Mouse (Mus musculus) heart, embryonic 15.5 days (tissue): ENCODE measurements around the gene Inpp4b. TPM values are rescaled to one million over a fixed set of nuclear protein-coding genes. Genes with fewer than 3 reads are reported as not detected.

Source experiments
- ATAC-seq: fragments of 200-750 bp; cut with Nextera tagmentation; replicated peaks from 2 replicates; pipeline ENCODE4 v1.8.0; 2017; ENCODE audit warnings: low read depth, moderate TSS enrichment; ENCODE audit not compliant: insufficient number of reproducible peaks, insufficient read depth, low FRiP score
- H3K27ac ChIP-seq: fragments of 300-500 bp; sonication (generic); 2 replicates; pipeline ENCODE4 v1.5.1; 2015; ENCODE audit warnings: mild to moderate bottlenecking, inconsistent platforms
- H3K27me3 ChIP-seq: fragments of 300-500 bp; sonication (generic); 2 replicates; pipeline ENCODE4 v1.6.1; 2015; ENCODE audit warnings: inconsistent platforms
- H3K36me3 ChIP-seq: fragments of 300-500 bp; sonication (generic); 2 replicates; pipeline ENCODE4 v1.6.1; 2015; ENCODE audit warnings: mild to moderate bottlenecking, inconsistent platforms
- H3K4me1 ChIP-seq: fragments of 300-500 bp; sonication (generic); replicated peaks from 2 replicates; pipeline ENCODE4 v1.6.1; 2015; ENCODE audit warnings: inconsistent platforms
- H3K4me2 ChIP-seq: fragments of 300-500 bp; sonication (generic); 2 replicates; pipeline ENCODE4 v1.6.1; 2015; ENCODE audit warnings: inconsistent platforms, mild to moderate bottlenecking, moderate library complexity
- H3K4me3 ChIP-seq: fragments of 300-500 bp; sonication (generic); 2 replicates; pipeline ENCODE4 v1.5.1; 2015; ENCODE audit warnings: mild to moderate bottlenecking, inconsistent platforms
- H3K9ac ChIP-seq: fragments of 300-500 bp; sonication (generic); 2 replicates; pipeline ENCODE4 v1.6.1; 2015; ENCODE audit warnings: mild to moderate bottlenecking, inconsistent platforms
- H3K9me3 ChIP-seq: fragments of 300-500 bp; sonication (generic); replicated peaks from 2 replicates; pipeline ENCODE4 v1.6.1; 2016; ENCODE audit warnings: inconsistent platforms
- WGBS: fragments of 180-500 bp; shearing (Covaris S2); methylation state at CpG from one replicate; pipeline ENCODE4 v1.1.7; 2015; ENCODE audit warnings: mixed read lengths; 5-methylcytosine and 5-hydroxymethylcytosine counted together
- polyA plus RNA-seq: library from polyadenylated mRNA; unstranded; fragments of >200 nt; fragmentation: Nextera tagmentation; extraction: Ambion mirVana; gene quantifications from 2 replicates; pipeline ENCODE4 v1.2.1, GENCODE M21; 2015

The Inpp4b gene
- polyA plus RNA-seq, 1 experiment from 2014 or later: 11.4 TPM

GRCm38 (mm10) chr8:81466776-81467175 is 124.4 kb downstream of the Inpp4b start:
- Histone ChIP-seq H3K27me3 (no peaks in the 10 kb centered on the region), H3K4me3 (no peak overlapping the region), H3K27ac (no peak overlapping the region), H3K36me3 (no peaks in the 10 kb centered on the region), H3K4me2 (no peak overlapping the region), H3K9ac (no peak overlapping the region), H3K4me1 (no peaks in the 10 kb centered on the region), H3K9me3 (no peaks in the 10 kb centered on the region)
- 68% methylated on average over 2 of the region's 2 CpGs for WGBS
- ATAC-seq: no peak

DNA sequence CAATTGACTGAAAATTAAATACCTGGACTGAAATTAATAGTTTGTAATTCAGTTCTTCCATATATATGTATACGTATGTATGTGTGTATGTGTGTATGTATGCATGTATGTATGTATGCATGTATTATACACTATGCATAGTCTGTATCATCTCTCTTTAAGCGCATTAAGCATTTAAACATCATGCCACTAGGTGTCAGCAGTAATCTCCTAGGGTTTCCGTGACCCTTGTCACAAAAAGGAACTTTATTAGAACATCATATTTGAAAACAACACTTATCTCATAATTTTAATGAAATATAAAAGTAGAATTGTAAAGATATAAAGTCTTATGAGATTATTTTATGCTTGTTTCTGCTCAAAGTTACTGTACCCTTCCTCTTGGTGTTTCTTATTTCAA is 136.3 kb downstream of the Inpp4b start:
- H3K4me1 ChIP-seq: no peaks in the 10 kb centered on the region
- no peaks in the 10 kb centered on the region for H3K9me3 ChIP-seq
- no peak overlapping the region for H3K4me3 ChIP-seq
- no peak for ATAC-seq
- H3K4me2 ChIP-seq: no peak overlapping the region
- H3K9ac ChIP-seq: no peak overlapping the region
- 34% methylated on average over 3 of the region's 3 CpGs for WGBS
- H3K27ac ChIP-seq: no peak overlapping the region
- no peaks in the 10 kb centered on the region for H3K36me3 ChIP-seq
- H3K27me3 ChIP-seq: no peaks in the 10 kb centered on the region

GRCm38 (mm10) chr8:81483834-81484233 is 141.5 kb downstream of the Inpp4b start:
- WGBS: 72% methylated on average over 1 of the region's 1 CpGs
- H3K4me1 ChIP-seq: no peaks in the 10 kb centered on the region
- no peak overlapping the region for H3K4me3 ChIP-seq
- no peaks in the 10 kb centered on the region for H3K36me3 ChIP-seq
- H3K9ac ChIP-seq: no peak overlapping the region
- no peaks in the 10 kb centered on the region for H3K27me3 ChIP-seq
- ATAC-seq: no peak
- H3K27ac ChIP-seq: no peak overlapping the region
- H3K9me3 ChIP-seq: no peaks in the 10 kb centered on the region
- no peak overlapping the region for H3K4me2 ChIP-seq

GRCm38 (mm10) chr8:81485626-81486025 is 143.3 kb downstream of the Inpp4b start:
- no peak overlapping the region for H3K4me2 ChIP-seq
- no peak overlapping the region for H3K4me3 ChIP-seq
- no peak overlapping the region for H3K9ac ChIP-seq
- no peak for ATAC-seq
- no peaks in the 10 kb centered on the region for H3K36me3 ChIP-seq
- H3K27ac ChIP-seq: no peak overlapping the region
- no peaks in the 10 kb centered on the region for H3K9me3 ChIP-seq
- no peaks in the 10 kb centered on the region for H3K4me1 ChIP-seq
- WGBS: 58% methylated on average over 1 of the region's 1 CpGs
- H3K27me3 ChIP-seq: no peaks in the 10 kb centered on the region

- Histone ChIP-seq H3K9me3 (no peaks in the 10 kb centered on the region), H3K9ac (no peak overlapping the region), H3K27ac (no peak overlapping the region), H3K27me3 (no peaks in the 10 kb centered on the region), H3K4me2 (no peak overlapping the region), H3K36me3 (no peaks in the 10 kb centered on the region), H3K4me3 (no peak overlapping the region), H3K4me1 (no peaks in the 10 kb centered on the region)
- WGBS: 88% methylated on average over 2 of the region's 2 CpGs
- ATAC-seq: no peak
Measured at GRCm38 (mm10) chr8:81489894-81490661, 147.7 kb downstream of the Inpp4b start.

GRCm38 (mm10) chr8:81491097-81491705 is 148.8 kb downstream of the Inpp4b start:
- no peaks in the 10 kb centered on the region for H3K4me1 ChIP-seq
- H3K9me3 ChIP-seq: no peaks in the 10 kb centered on the region
- H3K27ac ChIP-seq: no peak overlapping the region
- no peak overlapping the region for H3K9ac ChIP-seq
- H3K36me3 ChIP-seq: no peaks in the 10 kb centered on the region
- no peak overlapping the region for H3K4me3 ChIP-seq
- WGBS: 62% methylated on average over 2 of the region's 2 CpGs
- H3K4me2 ChIP-seq: no peak overlapping the region
- no peak for ATAC-seq
- no peaks in the 10 kb centered on the region for H3K27me3 ChIP-seq

DNA sequence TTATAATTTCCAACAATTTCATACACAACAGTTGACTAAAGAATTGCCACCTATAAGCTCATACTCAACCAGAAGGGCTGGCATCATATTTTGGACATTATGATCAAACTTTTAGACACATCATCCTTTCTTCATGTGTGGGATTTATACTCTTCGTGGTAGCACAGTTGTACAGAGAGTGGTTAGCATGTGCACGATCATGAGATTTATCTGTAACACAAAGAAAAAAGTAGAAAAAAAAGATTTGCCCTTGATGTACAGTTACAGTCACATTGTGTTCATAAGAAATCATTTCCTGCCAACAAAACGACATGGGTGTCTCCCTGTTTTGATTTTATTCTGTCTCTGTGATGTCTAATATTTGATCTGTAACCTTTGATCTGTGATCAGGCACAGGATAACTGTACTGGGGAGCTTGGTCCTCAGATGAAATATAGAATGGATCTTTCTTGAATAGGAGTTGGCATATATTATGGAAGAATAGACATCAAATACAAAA is 149.4 kb downstream of the Inpp4b start:
- H3K4me3 ChIP-seq: no peak overlapping the region
- no peaks in the 10 kb centered on the region for H3K27me3 ChIP-seq
- H3K36me3 ChIP-seq: no peaks in the 10 kb centered on the region
- H3K9ac ChIP-seq: no peak overlapping the region
- ATAC-seq: no peak
- H3K9me3 ChIP-seq: no peaks in the 10 kb centered on the region
- no peak overlapping the region for H3K4me2 ChIP-seq
- 60% methylated on average over 3 of the region's 3 CpGs for WGBS
- H3K4me1 ChIP-seq: no peaks in the 10 kb centered on the region
- no peak overlapping the region for H3K27ac ChIP-seq

GRCm38 (mm10) chr8:81494823-81495222 is 152.5 kb downstream of the Inpp4b start:
- 74% methylated on average over 2 of the region's 2 CpGs for WGBS
- Histone ChIP-seq H3K36me3 (no peaks in the 10 kb centered on the region), H3K4me3 (no peak overlapping the region), H3K9ac (no peak overlapping the region), H3K27ac (no peak overlapping the region), H3K4me1 (no peaks in the 10 kb centered on the region), H3K4me2 (no peak overlapping the region), H3K9me3 (no peaks in the 10 kb centered on the region), H3K27me3 (no peaks in the 10 kb centered on the region)
- no peak for ATAC-seq

GRCm38 (mm10) chr8:81497646-81498045 is 155.3 kb downstream of the Inpp4b start:
- no peaks in the 10 kb centered on the region for H3K9me3 ChIP-seq
- WGBS: 75% methylated on average over 2 of the region's 2 CpGs
- no peak for ATAC-seq

GRCm38 (mm10) chr8:81502216-81502615 is 159.9 kb downstream of the Inpp4b start:
- H3K27ac ChIP-seq: no peak overlapping the region
- no peaks in the 10 kb centered on the region for H3K27me3 ChIP-seq
- no peak for ATAC-seq
- no peaks in the 10 kb centered on the region for H3K9me3 ChIP-seq
- no peak overlapping the region for H3K4me2 ChIP-seq
- 60% methylated on average over 2 of the region's 2 CpGs for WGBS
- no peak overlapping the region for H3K9ac ChIP-seq
- H3K4me3 ChIP-seq: no peak overlapping the region
- H3K36me3 ChIP-seq: no peaks in the 10 kb centered on the region
- no peaks in the 10 kb centered on the region for H3K4me1 ChIP-seq

More at GRCm38 (mm10) chr8:81497646-81498045, 155.3 kb downstream of the Inpp4b start:
- Histone ChIP-seq H3K4me3 (no peak overlapping the region), H3K27me3 (no peaks in the 10 kb centered on the region), H3K4me1 (no peaks in the 10 kb centered on the region), H3K9ac (no peak overlapping the region), H3K27ac (no peak overlapping the region), H3K36me3 (no peaks in the 10 kb centered on the region), H3K4me2 (no peak overlapping the region)

DNA sequence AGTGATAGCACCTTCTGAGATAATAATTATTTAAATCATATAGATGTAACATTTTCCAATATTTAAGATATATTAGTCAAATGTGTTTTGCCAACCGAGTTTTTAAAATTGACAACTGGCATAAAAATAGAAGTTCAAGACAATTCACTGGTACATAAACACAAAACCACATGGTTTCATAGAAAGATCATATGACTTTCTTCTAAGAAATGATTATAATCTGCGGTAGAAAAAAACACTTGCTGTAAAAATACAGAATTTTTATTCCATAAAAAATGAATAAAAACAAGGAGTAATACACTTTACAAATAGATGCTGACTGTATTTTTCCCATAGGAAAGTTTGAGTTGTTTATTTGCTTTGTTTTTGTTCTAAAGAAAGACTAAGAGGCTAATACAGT is 160.6 kb downstream of the Inpp4b start:
- Histone ChIP-seq H3K4me1 (no peaks in the 10 kb centered on the region), H3K4me2 (no peak overlapping the region), H3K9ac (no peak overlapping the region), H3K27ac (no peak overlapping the region), H3K27me3 (no peaks in the 10 kb centered on the region), H3K4me3 (no peak overlapping the region), H3K36me3 (no peaks in the 10 kb centered on the region), H3K9me3 (no peaks in the 10 kb centered on the region)
- no peak for ATAC-seq
- 70% methylated on average over 2 of the region's 2 CpGs for WGBS

- ATAC-seq: no peak
- Histone ChIP-seq H3K9ac (no peak overlapping the region), H3K4me3 (no peak overlapping the region), H3K27ac (no peak overlapping the region), H3K4me1 (peaks cover 3% of the 10 kb centered on the region; the same call in 1 of the 2 replicates), H3K27me3 (no peaks in the 10 kb centered on the region), H3K9me3 (no peaks in the 10 kb centered on the region), H3K36me3 (no peaks in the 10 kb centered on the region), H3K4me2 (no peak overlapping the region)
Measured at GRCm38 (mm10) chr8:81512826-81513225, 170.5 kb downstream of the Inpp4b start.
